Mouse (Mus musculus): ENCODE data around the gene Diras1. TPM values are rescaled to one million over a fixed set of nuclear protein-coding genes. Genes with fewer than 3 reads are reported as not detected.

Gene Diras1
- total RNA-seq, 4 experiments from 2014 or later: 0.44 TPM; not detected in 3

- no peak for DNase-seq (ENCODE audit: low spot score)
These were observed 2.8 kb upstream of the Diras1 start for GRCm38 (mm10) chr10:81028219-81028618.

GRCm38 (mm10) chr10:81027331-81027730, 1.9 kb upstream of the Diras1 start:
- peak; percentile 22 for DNase-seq (ENCODE audit: low spot score)

- no peak for DNase-seq (ENCODE audit: low spot score)
These were observed 1.4 kb upstream of the Diras1 start for GRCm38 (mm10) chr10:81026857-81027256.

- no peak for DNase-seq (ENCODE audit: low spot score)
These were observed 328 bp downstream of the Diras1 start for GRCm38 (mm10) chr10:81025047-81025621.

GRCm38 (mm10) chr10:81024346-81024937, 1.0 kb downstream of the Diras1 start:
- DNase-seq (ENCODE audit: low spot score): no peak

- no peak for DNase-seq (ENCODE audit: low spot score)
These were observed 2.7 kb downstream of the Diras1 start for GRCm38 (mm10) chr10:81022744-81023143.

- no peak for DNase-seq (ENCODE audit: low spot score)
These were observed 3.8 kb downstream of the Diras1 start for GRCm38 (mm10) chr10:81021547-81022110.

- no peak for DNase-seq (ENCODE audit: low spot score)
These were observed 5.3 kb downstream of the Diras1 start for GRCm38 (mm10) chr10:81020207-81020606.

GRCm38 (mm10) chr10:81019687-81020086, 5.8 kb downstream of the Diras1 start:
- DNase-seq (ENCODE audit: low spot score): no peak

- no peak for DNase-seq (ENCODE audit: low spot score)
These were observed 7.1 kb downstream of the Diras1 start for GRCm38 (mm10) chr10:81018326-81018725.

- no peak for DNase-seq (ENCODE audit: low spot score)
These were observed 8.8 kb downstream of the Diras1 start for GRCm38 (mm10) chr10:81016645-81017044.

GRCm38 (mm10) chr10:81015666-81016065, 9.8 kb downstream of the Diras1 start:
- no peak for DNase-seq (ENCODE audit: low spot score)

GRCm38 (mm10) chr10:81014393-81015384, 10.8 kb downstream of the Diras1 start, which contains the start of gene Gng7:
TSS of gene Gng7 (minus strand) at chr10:81014945.
- DNase-seq (ENCODE audit: low spot score): peak; percentile 86

- DNase-seq (ENCODE audit: low spot score): no peak
These were observed 14.6 kb downstream of the Diras1 start for GRCm38 (mm10) chr10:81010851-81011250.

- DNase-seq (ENCODE audit: low spot score): no peak
These were observed 18.2 kb downstream of the Diras1 start for GRCm38 (mm10) chr10:81007240-81007639.

- DNase-seq (ENCODE audit: low spot score): no peak
These were observed 19.3 kb downstream of the Diras1 start for GRCm38 (mm10) chr10:81006005-81006677.

- DNase-seq (ENCODE audit: low spot score): no peak
These were observed 24.3 kb downstream of the Diras1 start for GRCm38 (mm10) chr10:81001161-81001560.

GRCm38 (mm10) chr10:81000197-81001062, 25.0 kb downstream of the Diras1 start:
- DNase-seq (ENCODE audit: low spot score): no peak

- DNase-seq (ENCODE audit: low spot score): peak; percentile 82
These were observed 25.9 kb downstream of the Diras1 start for GRCm38 (mm10) chr10:80999362-81000196.
